Mouse (Mus musculus) liver, postnatal 0 days (tissue): ENCODE measurements at regions not wholly inside any gene's neighbourhood (a gene's known extent, or its start where the extent isn't known, plus 50 kb on each side); places are given as distances from the start of the nearest gene placed in this dataset.

Source experiments
- CTCF ChIP-seq: sonication (generic); IDR thresholded peaks from 2 replicates; pipeline ENCODE4 v1.5.1; 2016; ENCODE audit warnings: antibody characterized with exemption, low read depth
- EP300 ChIP-seq: IDR thresholded peaks from 2 replicates; pipeline ENCODE4 v1.6.1; 2016; ENCODE audit warnings: antibody characterized with exemption, low read depth, mild to moderate bottlenecking

GRCm38 (mm10) chr5:105976746-105977145 is 100.4 kb downstream of the Zfp326 start:
- TF ChIP-seq CTCF (no peak), EP300 (no peak)
